Mouse (Mus musculus): Measurements from ENCODE around the gene Gm10354. TPM values are rescaled to one million over a fixed set of nuclear protein-coding genes. Genes with fewer than 3 reads are reported as not detected.
"Not testable (repeated sequence)": the region's sequence is repeated elsewhere in the genome, so short reads cannot be mapped to it uniquely, and the experiment has no call there.

The Gm10354 gene
- total RNA-seq (2021): not detected
- long read RNA-seq, experiment 1: 0 reads
- long read RNA-seq, experiment 2: 0 reads

DNA sequence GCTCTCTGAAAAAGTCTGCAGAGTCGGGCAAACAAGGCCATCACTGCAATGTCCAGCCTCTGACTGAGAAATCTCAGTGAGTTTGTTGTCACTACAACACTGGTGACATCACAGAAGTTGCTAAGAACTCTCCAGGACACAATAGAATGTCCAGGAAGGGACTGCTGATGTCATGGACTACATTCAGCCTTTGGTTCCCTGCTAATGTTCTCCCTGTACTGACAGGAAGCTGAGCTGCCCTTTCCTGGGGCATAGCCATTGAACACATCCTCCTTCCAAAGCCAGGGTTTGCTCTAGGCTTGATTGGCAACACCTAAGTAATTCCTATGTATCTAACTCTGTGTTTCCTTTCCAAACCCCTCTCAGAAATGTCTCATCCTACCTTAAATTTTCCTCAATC lies at the start of gene Gm10354:
Gene Gm10354, minus strand, starts transcription at position 101 of the 400 bp plus-strand sequence.
- intact Hi-C loops (cut with DNase I; ENCODE audit: low total_unique reads); DNase-seq: not testable (repeated sequence)

DNA sequence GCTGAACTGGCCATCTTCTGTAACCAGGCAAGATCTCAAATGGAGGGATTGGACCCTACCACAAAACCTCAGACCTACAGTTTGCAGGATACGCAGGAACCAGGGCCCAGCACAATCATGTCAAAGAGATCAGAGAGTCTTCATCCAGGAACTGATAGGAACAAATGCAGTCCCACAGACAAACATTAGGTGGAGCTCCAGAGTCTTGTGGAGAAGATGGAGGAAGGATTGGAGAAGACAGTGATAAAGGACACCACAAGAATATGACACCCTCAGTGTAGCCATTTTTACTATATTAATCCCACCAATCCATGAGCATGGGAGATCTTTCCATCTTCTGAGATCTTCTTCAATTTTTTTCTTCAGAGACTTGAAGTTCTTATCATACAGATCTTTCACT lies 45.6 kb upstream of the Gm10354 start:
- DNase-seq; intact Hi-C loops (cut with DNase I; ENCODE audit: low total_unique reads): not testable (repeated sequence)

DNA sequence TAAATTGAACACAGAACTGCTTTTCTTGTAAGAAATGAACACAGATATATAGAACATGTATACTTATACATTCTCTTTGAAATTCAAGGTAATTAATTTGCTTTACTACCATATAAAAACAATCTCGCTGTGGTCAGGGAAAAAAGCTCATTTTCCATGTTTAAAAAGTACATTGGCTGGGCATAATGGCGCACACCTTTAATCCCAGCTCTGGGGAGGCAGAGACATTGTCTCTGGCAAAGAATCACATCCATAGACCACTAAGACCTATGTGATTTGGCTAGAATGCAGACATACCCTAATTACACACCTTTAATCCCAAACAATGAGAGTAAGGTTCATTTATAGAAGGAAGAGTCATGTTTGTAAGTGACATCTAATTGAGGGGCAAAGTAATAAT lies 41.3 kb upstream of the Gm10354 start:
- DNase-seq; intact Hi-C loops (cut with DNase I; ENCODE audit: low total_unique reads): not testable (repeated sequence)

DNA sequence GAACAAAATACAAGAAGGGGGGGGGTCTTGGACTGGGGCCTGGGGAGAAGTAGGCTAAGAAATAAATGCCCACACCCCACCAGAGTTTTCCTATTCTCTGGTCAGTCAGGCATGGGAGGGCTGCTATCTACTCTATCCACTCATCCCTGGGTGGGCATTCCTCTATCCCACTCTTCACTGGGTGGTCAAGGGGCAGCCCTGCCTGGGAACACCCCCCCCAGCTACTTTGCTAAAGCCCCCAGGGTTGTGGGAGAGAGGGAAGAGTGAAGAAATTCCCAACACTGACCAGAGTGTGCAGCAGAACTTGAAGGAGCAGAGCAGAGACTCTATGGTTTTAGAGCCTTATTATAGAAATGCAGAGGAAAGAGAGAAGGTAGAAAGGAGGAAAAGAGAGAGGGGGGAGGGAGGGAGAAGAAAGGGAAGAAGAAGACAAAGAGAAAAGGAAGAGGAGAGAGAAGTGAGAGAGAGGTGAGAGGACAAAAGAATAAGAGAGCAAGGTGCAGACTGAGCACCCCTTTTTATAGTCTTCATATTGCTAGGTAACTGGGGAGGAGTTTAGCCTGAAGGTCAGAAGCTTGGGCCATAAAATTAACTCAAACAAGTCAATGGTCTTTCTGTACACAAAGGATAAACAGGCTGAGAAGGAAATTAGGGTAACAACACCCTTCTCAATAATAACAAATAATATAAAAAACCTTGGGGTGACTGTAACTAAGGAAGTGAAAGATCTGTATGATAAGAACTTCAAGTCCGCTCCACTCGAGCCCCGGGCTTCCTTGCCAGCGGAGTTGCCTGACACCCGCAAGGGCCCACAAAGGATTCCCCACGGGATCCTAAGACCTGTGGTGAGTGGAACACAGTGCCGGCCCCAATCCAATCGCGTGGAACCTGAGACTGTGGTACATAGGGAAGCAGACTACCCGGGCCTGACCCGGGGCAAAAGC lies 32.2 kb upstream of the Gm10354 start:
- DNase-seq: peak; percentile 7
- intact Hi-C loops (cut with DNase I; ENCODE audit: low total_unique reads): not testable (repeated sequence)

DNA sequence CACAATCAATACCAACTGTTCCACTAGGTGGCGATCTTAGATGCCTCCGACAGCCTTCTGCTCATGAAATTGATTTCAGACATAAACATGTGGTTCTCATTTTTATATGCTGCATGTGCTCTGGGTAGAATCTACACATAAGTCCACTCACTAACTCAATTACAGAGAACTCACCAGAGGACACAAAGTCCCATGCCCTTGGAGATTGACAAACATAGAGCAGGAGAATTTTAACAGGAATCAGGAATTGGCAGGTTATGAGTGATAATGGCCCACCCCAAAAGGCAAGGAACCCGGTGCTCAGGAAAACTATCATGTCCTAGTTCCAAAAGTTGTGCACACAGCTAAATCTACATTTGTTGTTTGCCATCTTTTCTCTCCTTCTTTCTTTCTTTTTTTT lies 28.2 kb upstream of the Gm10354 start:
- intact Hi-C loops (cut with DNase I; ENCODE audit: low total_unique reads); DNase-seq: not testable (repeated sequence)

DNA sequence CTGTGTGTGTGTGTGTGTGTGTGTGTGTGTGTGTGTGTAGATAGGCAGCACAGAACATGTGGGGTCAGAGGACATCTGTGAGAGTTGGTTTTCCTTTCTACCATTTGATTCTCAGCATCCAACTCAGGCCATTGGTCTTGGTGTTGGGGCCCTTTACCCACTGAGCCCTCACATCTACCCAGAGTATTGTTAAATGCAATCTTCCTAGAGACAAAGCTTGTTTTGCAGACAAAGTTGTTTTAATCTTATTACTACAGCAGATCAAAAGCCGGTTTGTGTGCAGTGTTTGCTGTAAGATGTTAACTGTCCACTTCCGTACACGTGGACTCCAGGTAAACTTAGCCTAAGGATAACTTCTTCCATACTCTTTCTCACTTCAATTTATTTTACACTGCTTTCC lies 27.6 kb upstream of the Gm10354 start:
- DNase-seq; intact Hi-C loops (cut with DNase I; ENCODE audit: low total_unique reads): not testable (repeated sequence)

DNA sequence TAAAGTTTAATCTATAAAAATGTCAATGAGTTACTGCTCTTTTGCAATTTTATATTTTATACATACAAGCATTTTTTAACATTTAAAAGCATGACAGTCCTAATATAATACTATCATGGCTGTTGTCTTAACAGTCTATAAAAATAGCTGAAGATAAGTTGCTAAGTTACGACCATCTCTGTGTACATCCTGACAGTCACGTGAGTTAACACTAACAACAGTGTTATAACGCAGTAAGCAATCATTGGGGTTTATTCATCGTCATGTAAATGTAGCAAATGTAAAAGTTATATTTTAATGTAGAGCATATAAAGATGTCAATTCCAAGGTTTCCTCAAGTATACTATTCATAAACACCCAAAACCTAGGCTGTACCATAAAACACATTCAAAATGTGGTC lies 26.8 kb upstream of the Gm10354 start:
- DNase-seq; intact Hi-C loops (cut with DNase I; ENCODE audit: low total_unique reads): not testable (repeated sequence)

DNA sequence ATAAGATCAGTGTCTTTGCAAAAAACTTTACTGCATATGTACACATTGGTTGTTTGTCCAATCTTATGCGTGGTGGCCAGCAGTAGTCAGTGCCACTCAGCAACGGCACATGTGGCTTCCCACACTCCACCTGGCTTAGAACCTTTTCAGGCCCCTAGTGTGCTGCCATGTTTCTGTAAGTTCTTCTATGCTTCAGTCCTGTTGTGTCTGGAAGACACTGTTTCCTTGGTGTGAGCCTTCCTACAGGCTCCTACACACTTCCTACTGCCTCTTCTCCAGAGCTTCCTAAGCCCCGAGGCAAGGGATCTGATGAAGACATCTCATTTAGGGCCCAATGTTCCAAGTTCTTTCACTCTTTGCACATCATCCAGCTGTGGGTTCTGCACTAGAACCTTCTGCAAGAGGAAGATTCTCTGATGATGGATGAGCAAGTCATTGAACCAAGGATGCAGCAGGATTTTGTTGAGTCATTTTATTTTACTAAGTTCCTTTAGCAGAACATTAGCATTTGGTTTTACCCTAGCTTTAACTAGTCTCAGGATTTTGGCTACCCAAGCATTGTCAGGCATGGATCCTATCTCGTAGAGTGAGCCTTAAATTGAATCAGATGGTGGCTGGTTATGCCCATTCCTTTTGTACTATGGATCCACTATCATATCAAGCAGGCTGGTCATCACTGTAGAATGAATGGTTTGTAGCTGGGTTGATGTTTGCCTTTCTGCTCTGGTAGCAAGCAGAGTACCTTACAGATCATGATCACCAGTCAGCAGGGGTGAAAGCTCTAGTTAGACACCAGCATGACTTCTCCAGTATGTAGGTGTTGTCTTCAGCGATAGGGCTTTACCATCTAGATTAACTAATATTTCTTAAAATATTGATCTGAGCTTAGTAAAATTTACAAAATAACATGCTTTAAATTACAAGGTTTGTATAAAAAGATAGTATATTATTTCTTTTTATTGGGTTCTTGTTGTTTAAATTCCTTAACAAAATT lies 26.1 kb upstream of the Gm10354 start:
- intact Hi-C loops (cut with DNase I; ENCODE audit: low total_unique reads); DNase-seq: not testable (repeated sequence)

DNA sequence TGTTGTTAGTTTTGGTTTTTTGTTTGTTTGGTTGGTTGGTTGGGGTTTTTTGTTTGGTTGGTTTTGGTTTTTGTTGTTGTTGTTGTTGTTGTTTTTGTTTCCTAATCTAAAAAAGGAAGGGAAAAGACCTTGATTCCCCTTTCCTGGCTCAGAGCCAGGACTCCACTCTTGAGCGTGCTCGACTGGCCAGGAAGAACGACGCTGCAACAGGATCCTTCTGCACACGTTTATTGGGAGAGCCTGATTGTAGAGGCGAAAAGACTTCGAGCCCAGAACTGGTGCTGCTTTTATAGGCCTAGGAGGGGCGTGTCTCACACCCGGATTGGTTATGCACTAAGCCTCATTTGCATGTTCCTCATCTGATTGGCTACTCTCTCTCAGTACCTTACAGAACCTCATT lies 19.3 kb upstream of the Gm10354 start:
- DNase-seq; intact Hi-C loops (cut with DNase I; ENCODE audit: low total_unique reads): not testable (repeated sequence)

DNA sequence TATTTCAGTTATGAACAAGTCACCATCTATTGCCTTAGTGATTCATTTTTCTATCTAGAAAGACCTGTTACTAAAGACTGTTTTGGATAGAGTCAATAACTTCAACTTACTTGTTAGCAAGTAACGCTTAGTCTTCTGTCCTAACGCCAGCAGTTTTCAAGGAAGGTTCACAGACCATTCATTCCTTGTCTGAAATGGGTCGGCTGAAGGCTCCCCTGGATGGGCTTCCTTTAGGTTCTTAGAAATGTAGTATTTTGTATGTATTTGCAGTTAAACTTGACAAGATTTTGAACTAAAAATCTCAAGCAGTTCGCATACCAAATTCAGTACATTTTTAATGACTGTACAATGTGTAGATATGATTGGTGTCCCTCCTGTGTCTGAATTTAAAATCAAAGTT lies 18.8 kb upstream of the Gm10354 start:
- intact Hi-C loops (cut with DNase I; ENCODE audit: low total_unique reads); DNase-seq: not testable (repeated sequence)

DNA sequence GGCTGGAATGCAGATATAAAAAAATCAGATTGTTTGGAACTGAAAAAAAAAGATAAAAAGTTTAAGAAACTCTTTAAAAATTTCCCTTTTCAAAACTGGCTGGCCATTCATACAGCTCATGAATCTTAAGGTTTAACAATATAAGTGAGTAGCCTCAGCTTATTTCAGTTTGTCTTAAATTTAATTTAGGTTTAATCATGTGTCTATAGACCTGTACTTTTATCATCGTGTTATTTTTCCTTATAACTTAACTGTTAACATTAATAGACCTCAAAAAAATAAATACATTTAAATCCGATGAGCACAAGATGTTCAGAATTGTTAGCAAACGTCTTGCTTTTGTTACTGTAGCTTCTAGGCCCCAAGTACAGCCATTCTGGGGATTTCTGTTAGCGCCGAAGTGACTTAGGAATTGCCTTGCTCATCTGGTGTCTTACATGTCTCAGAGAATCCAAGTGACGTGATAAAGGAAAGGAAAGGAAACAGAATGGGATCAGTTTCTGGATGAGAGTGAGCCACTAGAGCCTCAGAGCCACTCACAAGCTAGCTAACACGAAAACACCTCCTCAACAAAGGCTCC lies 18.0 kb upstream of the Gm10354 start:
- DNase-seq; intact Hi-C loops (cut with DNase I; ENCODE audit: low total_unique reads): not testable (repeated sequence)

DNA sequence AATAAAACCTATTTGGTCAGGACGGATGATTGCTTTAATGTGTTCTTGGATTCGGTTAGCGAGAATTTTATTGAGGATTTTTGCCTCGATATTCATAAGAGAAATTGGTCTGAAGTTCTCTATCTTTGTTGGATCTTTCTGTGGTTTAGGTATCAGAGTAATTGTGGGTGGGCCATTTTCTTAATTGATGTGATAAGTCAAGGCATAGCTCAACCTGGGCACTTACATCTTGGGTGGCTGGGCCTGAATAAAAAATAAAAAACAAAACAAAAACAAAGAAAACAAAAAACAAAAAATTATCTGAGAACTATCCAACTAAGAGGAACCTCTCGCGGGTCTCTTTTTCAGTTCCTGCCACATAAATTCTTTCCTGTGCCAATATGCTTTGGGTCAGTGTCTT lies 15.4 kb upstream of the Gm10354 start:
- intact Hi-C loops (cut with DNase I; ENCODE audit: low total_unique reads): not testable (repeated sequence)

DNA sequence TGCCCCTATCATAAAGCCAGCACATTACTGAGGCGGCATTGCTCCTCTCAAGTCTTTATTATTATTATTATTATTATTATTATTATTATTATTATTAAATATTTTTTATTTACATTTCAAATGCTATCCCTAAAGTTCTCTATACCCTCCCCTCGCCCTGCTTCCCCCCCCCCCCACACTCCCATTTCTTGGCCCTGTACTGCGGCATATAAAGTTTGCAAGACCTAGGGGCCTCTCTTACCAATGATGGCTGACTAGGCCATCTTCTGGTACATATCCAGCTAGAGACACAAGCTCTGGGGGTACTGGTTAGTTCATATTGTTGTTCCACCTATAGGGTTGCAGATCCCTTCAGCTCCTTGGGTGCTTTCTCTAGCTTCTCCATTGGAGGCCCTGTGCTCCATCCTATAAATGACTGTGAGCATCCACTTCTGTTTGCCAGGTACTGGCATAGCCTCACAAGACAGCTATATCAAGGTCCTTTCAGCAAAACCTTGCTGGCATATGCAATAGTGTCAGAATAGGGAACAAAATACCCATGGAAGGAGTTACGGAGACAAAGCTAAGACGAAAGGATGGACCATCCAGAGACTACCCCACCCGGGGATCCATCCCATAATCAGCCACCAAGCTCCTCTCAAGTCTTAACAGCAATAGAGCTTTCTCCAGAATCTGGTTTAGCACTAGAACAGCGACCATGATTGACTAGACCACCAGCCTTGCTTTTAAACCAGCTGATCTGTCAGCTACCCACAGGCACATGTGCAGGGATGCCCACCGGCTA lies 11.8 kb upstream of the Gm10354 start:
- intact Hi-C loops (cut with DNase I; ENCODE audit: low total_unique reads); DNase-seq: not testable (repeated sequence)

More for the DNA sequence above, 15.4 kb upstream of the Gm10354 start:
- DNase-seq: not testable (repeated sequence)

DNA sequence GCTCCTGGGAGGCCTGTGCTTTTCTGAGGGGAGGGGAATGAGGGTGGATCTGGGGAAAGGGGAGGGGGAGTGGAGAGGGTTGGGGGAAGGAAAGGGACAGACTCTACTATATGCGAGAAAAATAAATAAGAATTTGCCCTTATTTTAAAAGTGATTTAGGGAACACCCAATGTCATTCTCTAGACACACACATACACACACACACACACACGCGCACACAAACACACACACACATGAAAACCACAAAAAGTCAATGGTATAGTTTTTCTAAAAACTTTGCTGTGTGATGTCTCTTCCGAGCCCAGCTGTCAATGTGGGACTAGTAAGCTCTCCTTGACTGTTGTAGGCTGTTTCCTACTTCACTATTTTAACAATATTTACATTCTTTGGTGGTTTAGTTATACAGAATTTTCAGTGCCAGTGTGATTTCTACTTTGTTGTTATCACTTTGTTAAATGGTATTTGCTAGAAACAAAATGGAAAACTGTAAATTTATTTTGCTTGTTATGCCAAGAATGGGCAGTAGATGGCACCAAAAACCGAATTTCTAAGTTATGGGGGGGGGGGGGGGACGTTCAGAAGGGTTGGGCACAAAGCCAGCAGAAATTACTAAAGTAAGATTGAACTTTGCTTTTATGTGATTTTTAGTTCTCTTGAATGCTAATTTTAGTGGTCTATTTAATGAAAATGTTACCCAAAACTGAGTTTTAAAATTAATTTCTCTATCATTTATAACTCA lies 8.1 kb upstream of the Gm10354 start:
- intact Hi-C loops (cut with DNase I; ENCODE audit: low total_unique reads); DNase-seq: not testable (repeated sequence)

DNA sequence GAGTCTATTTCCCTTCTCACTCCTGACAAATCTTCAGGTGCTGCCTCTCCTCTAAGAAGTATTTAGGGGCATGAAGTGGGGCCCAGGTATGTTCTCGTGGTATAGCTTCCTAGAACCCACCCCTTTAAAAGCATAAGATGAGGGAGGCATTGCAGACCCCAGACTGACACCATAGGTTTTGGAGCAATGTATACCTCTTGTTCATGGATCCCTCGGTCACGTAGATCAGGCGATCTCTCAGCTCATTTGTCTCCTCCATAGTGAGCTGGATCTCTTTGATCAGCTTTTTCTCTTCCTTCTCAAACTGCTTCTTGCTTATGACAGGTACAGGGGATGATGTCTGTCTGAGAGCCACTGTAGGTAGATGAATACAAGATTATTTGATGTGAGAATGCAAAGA lies 1.4 kb downstream of the Gm10354 start:
- intact Hi-C loops (cut with DNase I; ENCODE audit: low total_unique reads); DNase-seq: not testable (repeated sequence)

DNA sequence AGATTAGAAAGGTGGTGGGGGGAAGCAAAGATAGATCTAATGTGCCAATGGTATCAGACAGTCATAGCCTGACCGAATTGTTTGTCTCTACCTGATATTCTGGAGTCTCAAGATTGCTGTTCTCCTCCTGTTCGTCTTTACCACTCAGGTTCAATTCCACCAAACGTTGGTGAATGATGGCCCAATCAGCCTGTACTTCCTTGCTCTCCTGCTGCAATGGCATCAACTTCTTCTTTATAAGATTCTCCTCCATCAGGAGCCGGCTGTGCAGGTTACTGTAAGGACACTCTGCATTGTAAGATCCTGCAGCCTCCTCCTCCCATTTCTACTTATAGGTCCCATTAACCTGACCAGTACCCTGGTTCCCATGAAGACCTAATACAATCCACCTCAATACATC lies 3.4 kb downstream of the Gm10354 start:
- DNase-seq; intact Hi-C loops (cut with DNase I; ENCODE audit: low total_unique reads): not testable (repeated sequence)

DNA sequence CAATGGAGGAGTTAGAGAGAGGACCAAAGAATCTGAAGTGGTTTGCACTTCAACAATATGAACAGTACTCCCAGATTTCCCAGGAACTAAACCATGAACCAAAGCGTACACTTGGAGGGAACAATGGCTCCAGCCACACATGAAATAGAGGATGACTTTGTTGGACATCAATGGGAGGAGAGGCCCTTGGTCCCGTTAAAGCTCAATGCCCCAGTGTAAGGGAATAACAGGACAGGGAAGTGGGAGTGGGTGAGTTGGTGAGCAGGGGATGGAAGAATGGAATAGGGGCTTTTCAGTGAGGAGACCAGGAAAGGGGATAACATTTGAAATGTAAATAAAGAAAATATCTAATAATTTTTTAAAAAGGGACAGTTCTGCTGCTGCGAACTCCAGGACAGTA lies 5.9 kb downstream of the Gm10354 start:
- intact Hi-C loops (cut with DNase I; ENCODE audit: low total_unique reads); DNase-seq: not testable (repeated sequence)

DNA sequence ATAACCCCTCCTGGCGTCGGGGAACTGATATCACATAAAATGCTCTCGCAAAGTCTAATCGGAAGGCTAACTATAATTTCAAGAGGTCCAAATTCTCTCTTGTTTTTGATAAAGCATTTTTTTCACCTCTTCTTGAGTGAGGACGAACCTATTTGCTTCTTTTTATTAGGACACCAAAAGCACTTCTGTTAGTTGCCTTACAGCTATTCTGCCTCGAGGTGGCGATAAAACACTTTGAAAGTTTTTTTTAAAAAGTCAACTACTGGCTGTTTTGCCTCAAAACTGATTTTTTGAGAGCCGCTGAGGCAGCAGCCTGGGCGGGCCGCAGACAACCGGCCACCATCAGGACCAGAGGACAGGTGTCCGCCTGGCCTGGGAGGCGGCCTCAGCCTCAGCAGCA lies 14.9 kb downstream of the Gm10354 start:
- intact Hi-C loops (cut with DNase I; ENCODE audit: low total_unique reads); DNase-seq: not testable (repeated sequence)

Data from gastrocnemius, postnatal 14 days (tissue).